Mouse (Mus musculus) limb, embryonic 10.5 days (tissue): ENCODE data around the gene 4930469K13Rik. TPM values are rescaled to one million over a fixed set of nuclear protein-coding genes. Genes with fewer than 3 reads are reported as not detected.
A peak's percentile ranks its signal among the peaks of the same experiment; 100 is the strongest.

ENCODE experiments used
- DNase-seq: peaks from one replicate; pipeline ENCODE4 v3.0.0-alpha.2; 2017; ENCODE audit warnings: low spot score
- H3K27ac ChIP-seq: fragments of 300-500 bp; sonication (generic); 2 replicates; pipeline ENCODE4 v1.5.1; 2016; ENCODE audit warnings: mild to moderate bottlenecking
- H3K27me3 ChIP-seq: fragments of 300-500 bp; sonication (generic); 2 replicates; pipeline ENCODE4 v1.6.1; 2016; ENCODE audit warnings: low read depth, mild to moderate bottlenecking; ENCODE audit not compliant: poor library complexity, severe bottlenecking
- H3K36me3 ChIP-seq: fragments of 300-500 bp; sonication (generic); 2 replicates; pipeline ENCODE4 v1.6.1; 2016; ENCODE audit warnings: mild to moderate bottlenecking, moderate library complexity
- H3K4me1 ChIP-seq: fragments of 300-500 bp; sonication (generic); 2 replicates; pipeline ENCODE4 v1.6.1; 2016
- H3K4me3 ChIP-seq: fragments of 300-500 bp; sonication (generic); 2 replicates; pipeline ENCODE4 v1.5.1; 2016; ENCODE audit warnings: mild to moderate bottlenecking, moderate library complexity
- H3K9me3 ChIP-seq: fragments of 300-500 bp; sonication (generic); replicated peaks from 2 replicates; pipeline ENCODE4 v1.6.1; 2016; ENCODE audit warnings: mild to moderate bottlenecking
- WGBS: fragments of 180-500 bp; shearing (Covaris S2); methylation state at CpG from one replicate; pipeline ENCODE4 v1.1.7; 2016; 5-methylcytosine and 5-hydroxymethylcytosine counted together
- polyA plus RNA-seq: library from polyadenylated mRNA; unstranded; fragments of >200 nt; fragmentation: Nextera tagmentation; extraction: Ambion mirVana; gene quantifications from 2 replicates; pipeline ENCODE4 v1.2.1, GENCODE M21; 2016

4930469K13Rik gene
- polyA plus RNA-seq, 1 experiment from 2014 or later = not detected

GRCm38 (mm10) chr11:33990002-33990401 is 108.4 kb downstream of the 4930469K13Rik start:
- DNase-seq = no peak
- Histone ChIP-seq H3K36me3 (no peaks in the 10 kb centered on the region), H3K4me3 (no peak overlapping the region), H3K27me3 (peaks cover 25% of the 10 kb centered on the region), H3K9me3 (no peaks in the 10 kb centered on the region), H3K4me1 (peaks cover 14% of the 10 kb centered on the region), H3K27ac (no peak overlapping the region)
- WGBS = 84% methylated on average over 5 of the region's 5 CpGs

- Histone ChIP-seq H3K4me1 (peaks cover 2% of the 10 kb centered on the region), H3K9me3 (no peaks in the 10 kb centered on the region), H3K27ac (no peak overlapping the region), H3K4me3 (no peak overlapping the region), H3K36me3 (no peaks in the 10 kb centered on the region), H3K27me3 (no peaks in the 10 kb centered on the region)
- no peak for DNase-seq
- WGBS = 85% methylated on average over 2 of the region's 2 CpGs
Observed at GRCm38 (mm10) chr11:33986525-33986924, 111.8 kb downstream of the 4930469K13Rik start.

- H3K36me3 ChIP-seq = no peaks in the 10 kb centered on the region
- 51% methylated on average over 4 of the region's 4 CpGs for WGBS
- no peaks in the 10 kb centered on the region for H3K27me3 ChIP-seq
- no peak overlapping the region for H3K4me3 ChIP-seq
- DNase-seq = no peak
- peaks cover 21% of the 10 kb centered on the region for H3K4me1 ChIP-seq
- H3K9me3 ChIP-seq = no peaks in the 10 kb centered on the region
- H3K27ac ChIP-seq = peak overlapping the region; percentile 70
Observed at GRCm38 (mm10) chr11:33980146-33980545, 118.2 kb downstream of the 4930469K13Rik start.

- H3K27me3 ChIP-seq = no peaks in the 10 kb centered on the region
- WGBS = 94% methylated on average over 2 of the region's 2 CpGs
Observed at GRCm38 (mm10) chr11:33975121-33975520, 123.2 kb downstream of the 4930469K13Rik start.

GRCm38 (mm10) chr11:33974341-33975040 is 123.9 kb downstream of the 4930469K13Rik start:
- DNase-seq = no peak
- WGBS = 82% methylated on average over 14 of the region's 14 CpGs
- Histone ChIP-seq H3K27ac (no peak overlapping the region), H3K27me3 (no peaks in the 10 kb centered on the region), H3K4me3 (no peak overlapping the region), H3K4me1 (no peaks in the 10 kb centered on the region), H3K36me3 (no peaks in the 10 kb centered on the region), H3K9me3 (no peaks in the 10 kb centered on the region)

More at GRCm38 (mm10) chr11:33975121-33975520, 123.2 kb downstream of the 4930469K13Rik start:
- Histone ChIP-seq H3K27ac (no peak overlapping the region), H3K36me3 (no peaks in the 10 kb centered on the region), H3K4me3 (no peak overlapping the region), H3K9me3 (no peaks in the 10 kb centered on the region), H3K4me1 (peaks cover 4% of the 10 kb centered on the region; the same call in 1 of the 2 replicates)
- DNase-seq = no peak

- H3K27me3 ChIP-seq = no peaks in the 10 kb centered on the region
- H3K4me3 ChIP-seq = no peak overlapping the region
- H3K4me1 ChIP-seq = no peaks in the 10 kb centered on the region
- H3K27ac ChIP-seq = no peak overlapping the region
- H3K36me3 ChIP-seq = no peaks in the 10 kb centered on the region
- DNase-seq = no peak
- 89% methylated on average over 7 of the region's 7 CpGs for WGBS
- H3K9me3 ChIP-seq = no peaks in the 10 kb centered on the region
Observed at GRCm38 (mm10) chr11:33972114-33972513, 126.2 kb downstream of the 4930469K13Rik start.

- Histone ChIP-seq H3K27ac (no peak overlapping the region), H3K27me3 (no peaks in the 10 kb centered on the region), H3K36me3 (no peaks in the 10 kb centered on the region), H3K9me3 (no peaks in the 10 kb centered on the region), H3K4me3 (no peak overlapping the region), H3K4me1 (no peaks in the 10 kb centered on the region)
- no peak for DNase-seq
- WGBS = 81% methylated on average over 3 of the region's 3 CpGs
Observed at GRCm38 (mm10) chr11:33969199-33969598, 129.2 kb downstream of the 4930469K13Rik start.

- no peak for DNase-seq
- Histone ChIP-seq H3K4me3 (no peak overlapping the region), H3K4me1 (peaks cover 10% of the 10 kb centered on the region), H3K36me3 (no peaks in the 10 kb centered on the region), H3K9me3 (no peaks in the 10 kb centered on the region), H3K27me3 (no peaks in the 10 kb centered on the region), H3K27ac (no peak overlapping the region)
- WGBS = 89% methylated on average over 4 of the region's 4 CpGs
Observed at GRCm38 (mm10) chr11:33967708-33968107, 130.6 kb downstream of the 4930469K13Rik start.

GRCm38 (mm10) chr11:33965380-33965779 is 133.0 kb downstream of the 4930469K13Rik start:
- Histone ChIP-seq H3K36me3 (no peaks in the 10 kb centered on the region), H3K4me3 (no peak overlapping the region), H3K27ac (no peak overlapping the region), H3K4me1 (peaks cover 19% of the 10 kb centered on the region), H3K9me3 (no peaks in the 10 kb centered on the region), H3K27me3 (no peaks in the 10 kb centered on the region)
- no peak for DNase-seq
- 64% methylated on average over 2 of the region's 2 CpGs for WGBS

- H3K9me3 ChIP-seq = no peaks in the 10 kb centered on the region
- 30% methylated on average over 6 of the region's 6 CpGs for WGBS
- H3K27me3 ChIP-seq = no peaks in the 10 kb centered on the region
- no peak within 1 kb of the TSS for H3K4me3 ChIP-seq
- no peaks in the 10 kb centered on the region for H3K36me3 ChIP-seq
- peak; percentile 38 for DNase-seq
- peak within 1 kb of the TSS; percentile 54 for H3K27ac ChIP-seq
- peaks cover 19% of the 10 kb centered on the region for H3K4me1 ChIP-seq
Observed at GRCm38 (mm10) chr11:33962688-33963407, 135.5 kb downstream of the 4930469K13Rik start, which contains the start of gene Kcnmb1. Gene Kcnmb1, plus strand, starts transcription at chr11:33963013.

- Histone ChIP-seq H3K4me3 (no peak overlapping the region), H3K27me3 (no peaks in the 10 kb centered on the region), H3K9me3 (no peaks in the 10 kb centered on the region), H3K4me1 (peaks cover 19% of the 10 kb centered on the region), H3K27ac (peak overlapping the region; percentile 54; the same call in 1 of the 2 replicates), H3K36me3 (no peaks in the 10 kb centered on the region)
- WGBS = 29% methylated on average over 7 of the region's 7 CpGs
- no peak for DNase-seq
Observed at GRCm38 (mm10) chr11:33962178-33962577, 136.2 kb downstream of the 4930469K13Rik start.

- H3K36me3 ChIP-seq = no peaks in the 10 kb centered on the region
- no peak overlapping the region for H3K27ac ChIP-seq
- H3K9me3 ChIP-seq = no peaks in the 10 kb centered on the region
- DNase-seq = peak; percentile 52
- no peak overlapping the region for H3K4me3 ChIP-seq
- peaks cover 19% of the 10 kb centered on the region for H3K4me1 ChIP-seq
- no peaks in the 10 kb centered on the region for H3K27me3 ChIP-seq
- WGBS = 80% methylated on average over 8 of the region's 8 CpGs
Observed at GRCm38 (mm10) chr11:33958713-33959112, 139.6 kb downstream of the 4930469K13Rik start.

GRCm38 (mm10) chr11:33957595-33957994 is 140.8 kb downstream of the 4930469K13Rik start:
- Histone ChIP-seq H3K27ac (no peak overlapping the region), H3K4me1 (peaks cover 8% of the 10 kb centered on the region), H3K36me3 (no peaks in the 10 kb centered on the region), H3K27me3 (no peaks in the 10 kb centered on the region), H3K4me3 (no peak overlapping the region), H3K9me3 (no peaks in the 10 kb centered on the region)
- 87% methylated on average over 6 of the region's 6 CpGs for WGBS
- no peak for DNase-seq
